Mouse (Mus musculus) midbrain, embryonic 16.5 days (tissue): Measurements from ENCODE around the gene Mtcl1. TPM values are rescaled to one million over a fixed set of nuclear protein-coding genes. Genes with fewer than 3 reads are reported as not detected.

ENCODE experiments used
- ATAC-seq: fragments of 200-750 bp; cut with Nextera tagmentation; 2 replicates; pipeline ENCODE4 v1.8.0; 2017; ENCODE audit warnings: moderate TSS enrichment
- H3K27ac ChIP-seq: fragments of 300-500 bp; sonication (generic); 2 replicates; pipeline ENCODE4 v1.5.1; 2014; ENCODE audit warnings: mild to moderate bottlenecking, low read length, mixed read lengths
- H3K27me3 ChIP-seq: fragments of 300-500 bp; sonication (generic); 2 replicates; pipeline ENCODE4 v1.6.1; 2014; ENCODE audit warnings: low read depth, low read length, mixed read lengths; ENCODE audit not compliant: control insufficient read depth, insufficient read depth
- H3K36me3 ChIP-seq: fragments of 300-500 bp; sonication (generic); 2 replicates; pipeline ENCODE4 v1.6.1; 2014; ENCODE audit warnings: mild to moderate bottlenecking, low read length, moderate library complexity, mixed read lengths; ENCODE audit not compliant: control insufficient read depth, insufficient read depth
- H3K4me1 ChIP-seq: fragments of 300-500 bp; sonication (generic); 2 replicates; pipeline ENCODE4 v1.6.1; 2014; ENCODE audit warnings: mild to moderate bottlenecking, low read length, mixed read lengths; ENCODE audit not compliant: control insufficient read depth, insufficient read depth
- H3K4me2 ChIP-seq: fragments of 300-500 bp; sonication (generic); 2 replicates; pipeline ENCODE4 v1.6.1; 2014; ENCODE audit warnings: mild to moderate bottlenecking, low read length, mixed read lengths
- H3K4me3 ChIP-seq: fragments of 300-500 bp; sonication (generic); 2 replicates; pipeline ENCODE4 v1.5.1; 2014; ENCODE audit warnings: low read depth, mild to moderate bottlenecking, low read length, moderate library complexity, mixed read lengths
- H3K9ac ChIP-seq: fragments of 300-500 bp; sonication (generic); 2 replicates; pipeline ENCODE4 v1.6.1; 2014; ENCODE audit warnings: low read depth, low read length, mixed read lengths
- H3K9me3 ChIP-seq: fragments of 300-500 bp; sonication (generic); replicated peaks from 2 replicates; pipeline ENCODE4 v1.6.1; 2014; ENCODE audit warnings: mild to moderate bottlenecking, low read length, mixed read lengths; ENCODE audit not compliant: control insufficient read depth, poor library complexity, severe bottlenecking
- WGBS: fragments of 180-500 bp; shearing (Covaris S2); extraction: QIAGEN DNeasy Blood & Tissue Kit; methylation state at CpG from one replicate; pipeline ENCODE4 v1.1.7; 2014; 5-methylcytosine and 5-hydroxymethylcytosine counted together
- polyA plus RNA-seq: library from polyadenylated mRNA; unstranded; fragments of >200 nt; fragmentation: Nextera tagmentation; extraction: Ambion mirVana; gene quantifications from 2 replicates; pipeline ENCODE4 v1.2.1, GENCODE M21; 2015

Gene Mtcl1
- polyA plus RNA-seq, 1 experiment from 2014 or later = 29.4 TPM

GRCm38 (mm10) chr17:66364525-66365292 lies 84.8 kb downstream of the Mtcl1 start:
- no peak for ATAC-seq
- Histone ChIP-seq H3K36me3 (peaks cover 22% of the 10 kb centered on the region), H3K4me3 (no peak overlapping the region), H3K9me3 (no peaks in the 10 kb centered on the region), H3K4me2 (no peak overlapping the region), H3K27me3 (no peaks in the 10 kb centered on the region), H3K27ac (no peak overlapping the region), H3K9ac (no peak overlapping the region), H3K4me1 (peaks cover 4% of the 10 kb centered on the region; the same call in 1 of the 2 replicates)
- 86% methylated on average over 24 of the region's 26 CpGs for WGBS

- H3K27me3 ChIP-seq = no peaks in the 10 kb centered on the region
- 96% methylated on average over 31 of the region's 36 CpGs for WGBS
- no peak overlapping the region for H3K4me3 ChIP-seq
- H3K9me3 ChIP-seq = no peaks in the 10 kb centered on the region
- no peak overlapping the region for H3K27ac ChIP-seq
- no peak overlapping the region for H3K9ac ChIP-seq
- H3K36me3 ChIP-seq = peaks cover 22% of the 10 kb centered on the region
- no peak for ATAC-seq
- peaks cover 4% of the 10 kb centered on the region; the same call in 1 of the 2 replicates for H3K4me1 ChIP-seq
- H3K4me2 ChIP-seq = no peak overlapping the region
These were observed 85.6 kb downstream of the Mtcl1 start for GRCm38 (mm10) chr17:66363852-66364524.

GRCm38 (mm10) chr17:66362287-66363016 lies 87.1 kb downstream of the Mtcl1 start:
- Histone ChIP-seq H3K27ac (no peak overlapping the region), H3K9me3 (no peaks in the 10 kb centered on the region), H3K36me3 (peaks cover 24% of the 10 kb centered on the region), H3K4me3 (no peak overlapping the region), H3K4me1 (peaks cover 4% of the 10 kb centered on the region; the same call in 1 of the 2 replicates), H3K9ac (no peak overlapping the region), H3K4me2 (no peak overlapping the region), H3K27me3 (no peaks in the 10 kb centered on the region)
- WGBS = 57% methylated on average over 14 of the region's 15 CpGs
- 0 out of 2 replicates have a peak, but pooled peaks have one; percentile 51 for ATAC-seq

GRCm38 (mm10) chr17:66358026-66358978 lies 91.2 kb downstream of the Mtcl1 start:
- no peaks in the 10 kb centered on the region for H3K9me3 ChIP-seq
- no peak overlapping the region for H3K27ac ChIP-seq
- H3K9ac ChIP-seq = no peak overlapping the region
- no peak overlapping the region for H3K4me2 ChIP-seq
- WGBS = 81% methylated on average over 27 of the region's 27 CpGs
- no peak overlapping the region for H3K4me3 ChIP-seq
- H3K27me3 ChIP-seq = no peaks in the 10 kb centered on the region
- peaks cover 17% of the 10 kb centered on the region for H3K36me3 ChIP-seq
- H3K4me1 ChIP-seq = peaks cover 7% of the 10 kb centered on the region; the same call in 1 of the 2 replicates
- no peak for ATAC-seq

GRCm38 (mm10) chr17:66357171-66358025 lies 92.2 kb downstream of the Mtcl1 start:
- Histone ChIP-seq H3K9me3 (no peaks in the 10 kb centered on the region), H3K36me3 (peaks cover 10% of the 10 kb centered on the region), H3K27ac (no peak overlapping the region), H3K27me3 (no peaks in the 10 kb centered on the region), H3K4me3 (no peak overlapping the region), H3K4me2 (no peak overlapping the region), H3K9ac (no peak overlapping the region), H3K4me1 (peaks cover 11% of the 10 kb centered on the region; the same call in 1 of the 2 replicates)
- WGBS = 82% methylated on average over 9 of the region's 9 CpGs
- no peak for ATAC-seq

GRCm38 (mm10) chr17:66353907-66354306 lies 95.6 kb downstream of the Mtcl1 start:
- H3K9me3 ChIP-seq = no peaks in the 10 kb centered on the region
- 96% methylated on average over 14 of the region's 14 CpGs for WGBS
- H3K4me1 ChIP-seq = peaks cover 10% of the 10 kb centered on the region; the same call in 1 of the 2 replicates
- no peak overlapping the region for H3K9ac ChIP-seq
- H3K4me2 ChIP-seq = no peak overlapping the region
- H3K36me3 ChIP-seq = peaks cover 10% of the 10 kb centered on the region
- ATAC-seq = no peak
- H3K4me3 ChIP-seq = no peak overlapping the region
- H3K27ac ChIP-seq = no peak overlapping the region
- no peaks in the 10 kb centered on the region for H3K27me3 ChIP-seq

- 58% methylated on average over 20 of the region's 20 CpGs for WGBS
- Histone ChIP-seq H3K27me3 (no peaks in the 10 kb centered on the region), H3K9me3 (no peaks in the 10 kb centered on the region), H3K27ac (0 out of 2 replicates have a peak overlapping the region, but pooled peaks have one; percentile 50), H3K36me3 (peaks cover 12% of the 10 kb centered on the region), H3K4me1 (peaks cover 10% of the 10 kb centered on the region; the same call in 1 of the 2 replicates), H3K4me2 (no peak overlapping the region; the same call in 1 of the 2 replicates), H3K9ac (no peak overlapping the region), H3K4me3 (no peak overlapping the region)
- 0 out of 2 replicates have a peak, but pooled peaks have one; percentile 47 for ATAC-seq
These were observed 96.5 kb downstream of the Mtcl1 start for GRCm38 (mm10) chr17:66352847-66353643.
